Mouse (Mus musculus) limb, embryonic 11.5 days (tissue): ENCODE results near the gene Adgrv1. TPM values are rescaled to one million over a fixed set of nuclear protein-coding genes. Genes with fewer than 3 reads are reported as not detected.

Experiments used
- ATAC-seq: fragments of 200-750 bp; cut with Nextera tagmentation; 2 replicates; pipeline ENCODE4 v1.8.0; 2017; ENCODE audit warnings: low read depth; ENCODE audit not compliant: insufficient number of reproducible peaks, low FRiP score, low TSS enrichment
- DNase-seq: peaks from one replicate; pipeline ENCODE4 v3.0.0-alpha.2; 2015; ENCODE audit warnings: low spot score
- H3K27ac ChIP-seq: fragments of 300-500 bp; sonication (generic); replicated peaks from 2 replicates; pipeline ENCODE4 v1.5.1; 2014; ENCODE audit warnings: low read depth, mild to moderate bottlenecking, low read length
- H3K27me3 ChIP-seq: fragments of 300-500 bp; sonication (generic); 2 replicates; pipeline ENCODE4 v1.6.1; 2014; ENCODE audit warnings: mild to moderate bottlenecking, low read length, mixed read lengths; ENCODE audit not compliant: control insufficient read depth, insufficient read depth
- H3K36me3 ChIP-seq: fragments of 300-500 bp; sonication (generic); 2 replicates; pipeline ENCODE4 v1.6.1; 2014; ENCODE audit warnings: mild to moderate bottlenecking, low read length, moderate library complexity, mixed read lengths; ENCODE audit not compliant: control insufficient read depth, insufficient read depth
- H3K4me1 ChIP-seq: fragments of 300-500 bp; sonication (generic); 2 replicates; pipeline ENCODE4 v1.6.1; 2014; ENCODE audit warnings: low read length, mixed read lengths; ENCODE audit not compliant: control insufficient read depth, insufficient read depth
- H3K4me2 ChIP-seq: fragments of 300-500 bp; sonication (generic); 2 replicates; pipeline ENCODE4 v1.6.1; 2014; ENCODE audit warnings: low read depth, mild to moderate bottlenecking, moderate library complexity; ENCODE audit not compliant: severe bottlenecking
- H3K4me3 ChIP-seq: fragments of 300-500 bp; sonication (generic); 2 replicates; pipeline ENCODE4 v1.5.1; 2014; ENCODE audit warnings: low read depth, low read length
- H3K9ac ChIP-seq: fragments of 300-500 bp; sonication (generic); 2 replicates; pipeline ENCODE4 v1.6.1; 2014; ENCODE audit warnings: mild to moderate bottlenecking, low read length
- H3K9me3 ChIP-seq: fragments of 300-500 bp; sonication (generic); 2 replicates; pipeline ENCODE4 v1.6.1; 2016; ENCODE audit warnings: low read length; ENCODE audit not compliant: control insufficient read depth
- WGBS: fragments of 180-500 bp; shearing (Covaris S2); extraction: QIAGEN DNeasy Blood & Tissue Kit; methylation state at CpG from one replicate; pipeline ENCODE4 v1.1.7; 2014; 5-methylcytosine and 5-hydroxymethylcytosine counted together
- polyA plus RNA-seq: library from polyadenylated mRNA; unstranded; fragments of >200 nt; fragmentation: Nextera tagmentation; extraction: Ambion mirVana; gene quantifications from 2 replicates; pipeline ENCODE4 v1.2.1, GENCODE M21; 2014

Gene Adgrv1
- polyA plus RNA-seq, 1 experiment from 2014 or later: 1.7 TPM

- no peaks in the 10 kb centered on the region for H3K9me3 ChIP-seq
- no peak overlapping the region for H3K27ac ChIP-seq
- no peak overlapping the region for H3K4me3 ChIP-seq
- 75% methylated on average over 12 of the region's 12 CpGs for WGBS
- H3K4me2 ChIP-seq: no peak overlapping the region
- DNase-seq: no peak
- no peaks in the 10 kb centered on the region for H3K36me3 ChIP-seq
- H3K9ac ChIP-seq: no peak overlapping the region
- no peaks in the 10 kb centered on the region for H3K27me3 ChIP-seq
- no peaks in the 10 kb centered on the region for H3K4me1 ChIP-seq
- ATAC-seq: no peak
Observed at GRCm38 (mm10) chr13:81570241-81570821, 62.6 kb downstream of the Adgrv1 start.

- Histone ChIP-seq H3K9ac (no peak overlapping the region), H3K4me2 (no peak overlapping the region), H3K4me3 (no peak overlapping the region), H3K9me3 (no peaks in the 10 kb centered on the region), H3K27ac (no peak overlapping the region), H3K36me3 (no peaks in the 10 kb centered on the region), H3K4me1 (no peaks in the 10 kb centered on the region), H3K27me3 (no peaks in the 10 kb centered on the region)
- ATAC-seq (no peak), DNase-seq (no peak)
- 84% methylated on average over 1 of the region's 1 CpGs for WGBS
Observed at GRCm38 (mm10) chr13:81550024-81550423, 82.9 kb downstream of the Adgrv1 start.

GRCm38 (mm10) chr13:81534916-81535315 is 98.0 kb downstream of the Adgrv1 start:
- ATAC-seq: no peak
- WGBS: 94% methylated on average over 2 of the region's 2 CpGs
- H3K9me3 ChIP-seq: no peaks in the 10 kb centered on the region
- no peaks in the 10 kb centered on the region for H3K36me3 ChIP-seq
- no peaks in the 10 kb centered on the region for H3K4me1 ChIP-seq
- no peak overlapping the region for H3K4me3 ChIP-seq
- no peak overlapping the region for H3K9ac ChIP-seq
- no peak overlapping the region for H3K4me2 ChIP-seq
- DNase-seq: no peak
- no peaks in the 10 kb centered on the region for H3K27me3 ChIP-seq
- H3K27ac ChIP-seq: no peak overlapping the region

GRCm38 (mm10) chr13:81526687-81527086 is 106.3 kb downstream of the Adgrv1 start:
- ATAC-seq (peak; percentile 67; the same call in 1 of the 2 replicates), DNase-seq (no peak)
- WGBS: 57% methylated on average over 4 of the region's 4 CpGs
- Histone ChIP-seq H3K9me3 (no peaks in the 10 kb centered on the region), H3K27ac (no peak overlapping the region), H3K27me3 (no peaks in the 10 kb centered on the region), H3K4me2 (no peak overlapping the region), H3K4me3 (no peak overlapping the region), H3K9ac (no peak overlapping the region), H3K36me3 (no peaks in the 10 kb centered on the region), H3K4me1 (no peaks in the 10 kb centered on the region)

- 84% methylated on average over 7 of the region's 7 CpGs for WGBS
- ATAC-seq: no peak
- Histone ChIP-seq H3K9me3 (no peaks in the 10 kb centered on the region), H3K4me2 (no peak overlapping the region), H3K36me3 (no peaks in the 10 kb centered on the region), H3K27ac (no peak overlapping the region), H3K9ac (no peak overlapping the region), H3K4me1 (no peaks in the 10 kb centered on the region), H3K4me3 (no peak overlapping the region), H3K27me3 (no peaks in the 10 kb centered on the region)
- DNase-seq: no peak
Observed at GRCm38 (mm10) chr13:81510142-81510541, 122.8 kb downstream of the Adgrv1 start.

- no peaks in the 10 kb centered on the region for H3K36me3 ChIP-seq
- no peak overlapping the region for H3K4me3 ChIP-seq
- 48% methylated on average over 3 of the region's 3 CpGs for WGBS
- no peak overlapping the region for H3K4me2 ChIP-seq
- no peak overlapping the region for H3K27ac ChIP-seq
- H3K9ac ChIP-seq: no peak overlapping the region
- no peaks in the 10 kb centered on the region for H3K27me3 ChIP-seq
- no peaks in the 10 kb centered on the region for H3K9me3 ChIP-seq
- no peaks in the 10 kb centered on the region for H3K4me1 ChIP-seq
- ATAC-seq (peak; percentile 59; the same call in 1 of the 2 replicates), DNase-seq (peak; percentile 32)
Observed at GRCm38 (mm10) chr13:81497035-81497434, 135.9 kb downstream of the Adgrv1 start.

GRCm38 (mm10) chr13:81491971-81492370 is 141.0 kb downstream of the Adgrv1 start:
- Histone ChIP-seq H3K4me1 (no peaks in the 10 kb centered on the region), H3K9me3 (no peaks in the 10 kb centered on the region), H3K9ac (no peak overlapping the region), H3K4me3 (no peak overlapping the region), H3K27ac (no peak overlapping the region), H3K27me3 (no peaks in the 10 kb centered on the region), H3K4me2 (no peak overlapping the region), H3K36me3 (no peaks in the 10 kb centered on the region)
- ATAC-seq (no peak), DNase-seq (no peak)
- WGBS: 83% methylated on average over 7 of the region's 7 CpGs

GRCm38 (mm10) chr13:81486980-81487379 is 146.0 kb downstream of the Adgrv1 start:
- no peaks in the 10 kb centered on the region for H3K36me3 ChIP-seq

GRCm38 (mm10) chr13:81473750-81474149 is 159.2 kb downstream of the Adgrv1 start:
- Histone ChIP-seq H3K9me3 (no peaks in the 10 kb centered on the region), H3K4me1 (no peaks in the 10 kb centered on the region), H3K27ac (no peak overlapping the region), H3K27me3 (no peaks in the 10 kb centered on the region), H3K9ac (no peak overlapping the region), H3K4me2 (no peak overlapping the region), H3K36me3 (no peaks in the 10 kb centered on the region), H3K4me3 (no peak overlapping the region)
- no peak for ATAC-seq
- DNase-seq: no peak

More at GRCm38 (mm10) chr13:81486980-81487379, 146.0 kb downstream of the Adgrv1 start:
- DNase-seq: no peak
- Histone ChIP-seq H3K27me3 (no peaks in the 10 kb centered on the region), H3K4me2 (no peak overlapping the region), H3K4me1 (no peaks in the 10 kb centered on the region), H3K9me3 (no peaks in the 10 kb centered on the region), H3K9ac (no peak overlapping the region), H3K27ac (no peak overlapping the region), H3K4me3 (no peak overlapping the region)
- ATAC-seq: peak; percentile 80
